Mouse (Mus musculus): ENCODE results near the gene Slc8b1.
"Not testable (repeated sequence)": the region's sequence is repeated elsewhere in the genome, so short reads cannot be mapped to it uniquely, and the experiment has no call there.

Gene Slc8b1

GRCm38 (mm10) chr5:120495703-120496226 lies 15.2 kb upstream of the Slc8b1 start:
- no peak for DNase-seq (ENCODE audit: low spot score in 2 of 2)

DNA sequence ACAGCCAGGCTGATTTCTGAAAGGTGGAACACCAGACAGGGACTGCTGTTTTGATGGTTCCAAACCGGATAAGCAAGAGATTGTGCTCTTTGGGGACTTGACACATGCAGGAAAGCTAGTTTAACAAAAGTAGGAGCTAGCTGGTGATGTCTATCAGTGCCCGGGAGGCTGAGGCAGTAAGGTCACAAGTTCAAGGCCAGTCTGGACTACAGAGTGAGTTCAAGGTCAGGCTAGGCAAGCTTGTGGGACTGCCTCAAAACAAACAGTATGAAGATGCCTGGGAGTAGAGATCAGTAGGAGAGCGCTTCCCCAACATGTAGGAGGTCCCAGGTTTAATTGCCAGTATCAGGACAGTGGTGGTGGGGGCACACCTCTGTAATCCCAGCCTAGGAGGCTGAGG lies 13.9 kb upstream of the Slc8b1 start:
- no peak for DNase-seq (ENCODE audit: low spot score in 2 of 2)

GRCm38 (mm10) chr5:120499202-120499601 lies 11.8 kb upstream of the Slc8b1 start:
- no peak for DNase-seq (ENCODE audit: low spot score in 2 of 2)

- DNase-seq (ENCODE audit: low spot score in 2 of 2), result not testable (repeated sequence)
Measured at GRCm38 (mm10) chr5:120500609-120501008, 10.4 kb upstream of the Slc8b1 start.

GRCm38 (mm10) chr5:120502147-120502621 lies 8.8 kb upstream of the Slc8b1 start:
- peak in 1 of 2 experiments; percentile 28 for DNase-seq (ENCODE audit: low spot score in 2 of 2)

DNA sequence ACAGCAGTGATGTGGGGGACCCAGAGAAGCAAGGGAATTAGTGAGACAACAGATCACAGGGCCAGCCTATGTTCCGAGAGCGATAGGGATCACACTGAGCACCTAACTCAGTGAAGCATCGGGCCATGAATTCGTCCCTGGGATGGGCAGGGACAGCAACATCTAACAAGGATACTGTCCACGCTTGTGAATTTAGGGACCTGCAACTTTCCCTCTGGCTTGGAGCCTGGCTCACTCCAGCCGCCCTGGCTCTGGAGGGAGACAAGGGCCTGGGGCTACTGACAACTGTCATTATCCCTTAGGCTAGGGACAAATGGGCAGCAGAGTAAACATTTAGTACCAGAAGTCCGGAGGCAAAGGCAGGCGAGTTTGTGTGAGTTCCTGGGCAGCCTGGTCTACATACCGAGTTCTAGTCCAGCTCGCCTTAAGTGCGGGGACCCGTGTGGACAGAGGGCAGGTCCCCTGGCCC lies 8.3 kb upstream of the Slc8b1 start:
- DNase-seq (ENCODE audit: low spot score in 2 of 2), result no peak

DNA sequence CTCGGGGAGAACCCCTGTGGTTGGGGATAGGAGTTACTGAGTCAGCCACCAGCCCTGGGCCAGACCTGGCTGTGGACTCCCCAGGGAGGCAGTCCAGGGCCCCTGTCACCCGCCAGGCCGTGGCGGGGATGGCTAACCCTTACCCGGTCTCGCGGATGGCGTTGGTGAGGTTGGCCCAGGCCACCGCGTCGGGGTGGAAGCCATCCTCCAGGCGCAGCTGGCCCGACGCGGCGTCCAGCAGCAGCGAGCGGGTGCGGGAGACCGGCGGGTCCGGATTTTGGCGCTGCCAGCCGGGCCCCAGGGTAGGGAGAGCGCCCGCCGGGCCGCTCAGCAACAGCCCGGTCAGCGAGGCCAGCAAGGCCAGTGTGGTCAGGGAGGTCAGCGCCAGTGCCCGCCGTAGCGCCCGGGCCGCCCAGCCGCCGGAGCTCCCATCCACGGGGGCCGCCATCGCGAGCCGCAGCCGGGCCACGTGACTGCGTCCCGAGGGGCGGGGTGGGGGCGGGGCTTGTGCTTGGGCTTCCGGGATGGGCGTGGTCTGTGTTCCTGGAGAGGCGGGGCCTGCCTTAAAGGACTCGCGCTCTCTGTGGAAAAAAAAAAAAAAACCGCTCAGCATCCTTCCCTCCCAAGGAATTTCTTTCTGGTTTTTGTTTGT lies 7.7 kb upstream of the Slc8b1 start, which contains the start of gene Plbd2:
Gene Plbd2 (minus strand): TSS at position 482 of the 652 bp plus-strand sequence.
- peak in 1 of 2 experiments; percentile 68 for DNase-seq (ENCODE audit: low spot score in 2 of 2)

DNA sequence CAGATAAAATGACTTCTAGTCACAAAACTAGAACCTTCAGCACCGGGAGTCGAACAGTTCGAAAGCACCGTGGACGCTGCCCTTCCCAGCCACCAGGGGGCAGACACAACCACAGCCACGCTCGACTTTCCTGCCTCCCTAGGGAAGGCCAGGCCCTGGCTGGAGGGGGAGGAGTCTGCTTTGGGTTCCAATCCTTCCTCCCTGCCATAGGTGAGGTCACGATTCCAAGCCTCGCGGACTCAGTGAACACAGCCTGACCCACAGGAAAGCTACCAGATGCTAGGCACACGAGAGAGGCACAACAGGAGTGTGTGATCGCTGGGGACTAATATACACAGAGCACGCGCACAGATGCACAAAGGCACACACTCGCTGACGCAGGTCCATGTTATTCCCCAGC lies 5.6 kb upstream of the Slc8b1 start:
- peak in 1 of 2 experiments; percentile 57 for DNase-seq (ENCODE audit: low spot score in 2 of 2)

DNA sequence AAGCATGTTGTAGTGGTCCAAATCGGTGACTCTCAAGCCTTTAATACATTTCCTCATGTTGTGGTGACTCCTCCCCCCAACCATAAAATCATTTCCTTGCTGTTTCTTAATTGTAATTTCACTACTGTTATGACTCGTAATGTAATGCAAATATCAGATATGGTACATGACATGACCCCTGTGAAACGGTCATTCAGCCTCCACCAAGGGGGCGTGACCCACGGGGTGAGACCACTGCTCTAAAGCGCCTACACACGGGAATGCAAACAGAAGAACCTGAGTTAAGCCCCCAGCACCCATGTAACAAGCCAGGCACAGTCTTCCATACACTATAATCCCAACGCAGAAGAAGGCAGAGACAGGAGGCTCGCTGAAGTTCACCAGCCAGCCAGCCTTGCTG lies 5.2 kb upstream of the Slc8b1 start:
- DNase-seq (ENCODE audit: low spot score in 2 of 2), result no peak

GRCm38 (mm10) chr5:120506490-120506889 lies 4.5 kb upstream of the Slc8b1 start:
- DNase-seq (ENCODE audit: low spot score in 2 of 2), result no peak

- DNase-seq (ENCODE audit: low spot score in 2 of 2), result no peak
Measured at GRCm38 (mm10) chr5:120507311-120507710, 3.7 kb upstream of the Slc8b1 start.

GRCm38 (mm10) chr5:120511643-120512220 lies 764 bp downstream of the Slc8b1 start:
- DNase-seq (ENCODE audit: low spot score in 2 of 2), result no peak

- DNase-seq (ENCODE audit: low spot score in 2 of 2), result no peak
Measured at GRCm38 (mm10) chr5:120512911-120513555, 2.1 kb downstream of the Slc8b1 start.

- no peak for DNase-seq (ENCODE audit: low spot score in 2 of 2)
Measured at GRCm38 (mm10) chr5:120514031-120514677, 3.2 kb downstream of the Slc8b1 start.

DNA sequence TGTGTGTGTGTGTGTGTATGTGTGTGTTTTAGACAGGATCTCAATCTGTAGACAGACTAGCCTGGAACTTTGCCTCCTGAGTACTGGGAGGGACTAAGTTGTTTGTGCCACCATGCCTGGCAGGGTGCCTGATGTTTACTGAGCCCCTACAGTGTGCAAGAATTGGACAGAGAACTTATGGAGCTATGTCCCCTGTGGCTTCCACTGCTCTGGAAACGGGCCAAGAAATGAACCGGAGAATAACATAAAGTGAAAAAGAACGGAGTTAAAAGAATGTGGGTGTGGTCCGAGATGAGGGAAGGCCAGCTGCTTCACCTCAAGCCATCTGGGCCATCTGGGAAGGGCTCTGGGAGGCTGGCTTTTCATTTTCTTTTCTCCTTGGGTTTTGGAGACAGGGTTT lies 3.8 kb downstream of the Slc8b1 start:
- DNase-seq (ENCODE audit: low spot score in 2 of 2), result no peak

DNA sequence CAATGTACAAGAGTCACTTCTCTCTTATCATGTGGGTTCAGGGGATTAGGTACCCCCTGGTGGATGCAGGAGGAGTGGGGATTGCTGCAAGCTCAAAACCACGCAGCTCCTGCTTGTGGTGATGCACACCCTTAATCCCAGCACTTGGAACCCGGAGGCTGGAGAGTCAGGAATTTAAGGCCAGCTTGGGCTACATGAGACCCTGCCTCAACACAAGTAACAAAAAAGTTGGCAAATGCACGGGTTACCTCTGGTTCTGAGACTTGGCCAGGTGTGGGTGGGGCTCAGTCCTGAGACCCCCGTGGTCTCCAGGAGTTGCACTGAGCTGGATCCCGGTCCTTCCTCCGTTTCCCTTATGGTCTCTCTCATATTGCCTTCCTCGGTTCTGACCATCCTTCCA lies 4.5 kb downstream of the Slc8b1 start:
- no peak for DNase-seq (ENCODE audit: low spot score in 2 of 2)

DNA sequence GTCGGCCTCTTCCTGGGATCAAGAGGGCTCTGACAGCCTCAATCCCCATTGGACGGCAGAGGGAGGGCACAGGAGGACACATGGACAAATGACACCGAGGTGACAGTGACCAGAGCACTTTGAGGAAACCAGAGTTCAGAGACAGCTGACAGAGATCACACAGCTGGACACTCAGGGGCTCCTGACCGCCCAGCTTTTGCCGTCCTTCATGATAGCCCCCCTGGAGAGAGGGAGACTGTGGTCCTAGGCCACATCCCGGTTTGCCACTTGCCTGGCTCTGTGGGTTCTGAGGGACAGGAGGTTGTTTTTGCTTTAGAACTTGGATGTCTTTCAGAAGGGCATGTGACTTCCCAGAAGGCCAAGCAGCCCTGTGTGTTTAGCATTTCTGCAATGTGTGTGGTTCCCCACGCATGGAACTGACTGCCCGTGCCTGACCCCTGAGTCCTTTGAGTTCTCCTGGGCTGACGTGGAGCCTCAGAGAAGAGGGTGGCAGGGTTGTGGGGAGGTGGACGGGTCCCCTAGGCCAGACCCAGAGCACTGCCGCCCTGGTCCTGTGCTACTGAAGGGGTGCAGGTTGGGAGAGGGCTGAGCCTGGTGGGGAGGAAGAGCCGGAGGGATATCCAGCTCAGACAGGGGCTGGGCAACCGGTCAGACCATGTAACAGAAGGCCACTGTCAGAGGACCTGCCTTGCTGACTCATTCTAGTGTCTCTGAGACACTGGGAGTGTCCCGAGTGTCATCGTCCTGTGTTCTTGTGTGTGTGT lies 5.4 kb downstream of the Slc8b1 start:
- DNase-seq (ENCODE audit: low spot score in 2 of 2), result no peak

- no peak for DNase-seq (ENCODE audit: low spot score in 2 of 2)
Measured at GRCm38 (mm10) chr5:120517552-120517951, 6.6 kb downstream of the Slc8b1 start.

GRCm38 (mm10) chr5:120522649-120523048 lies 11.7 kb downstream of the Slc8b1 start:
- DNase-seq (ENCODE audit: low spot score in 2 of 2), result no peak

DNA sequence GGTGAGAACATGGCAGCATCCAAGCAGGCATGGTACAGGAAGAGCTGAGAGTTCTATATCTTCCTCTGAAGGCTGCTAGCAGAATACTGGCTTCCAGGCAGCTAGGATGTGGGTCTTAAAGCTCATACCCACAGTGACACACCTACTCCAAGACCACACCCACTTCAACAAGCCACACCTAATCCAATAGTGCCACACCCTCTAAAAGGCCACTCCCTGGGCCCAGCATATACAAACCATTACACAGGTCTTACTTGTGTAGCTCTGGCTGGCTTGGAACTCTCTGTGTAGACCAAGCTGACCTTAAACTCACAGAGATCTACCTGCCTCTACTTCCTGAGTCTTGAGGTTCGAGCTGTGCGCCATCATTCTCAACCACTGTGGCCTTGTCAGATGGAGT lies 13.8 kb downstream of the Slc8b1 start:
- DNase-seq (ENCODE audit: low spot score in 2 of 2), result no peak

GRCm38 (mm10) chr5:120525737-120526136 lies 14.8 kb downstream of the Slc8b1 start:
- no peak for DNase-seq (ENCODE audit: low spot score in 2 of 2)

Measured in frontal cortex, postnatal 14 days (tissue).